Mouse (Mus musculus): ENCODE results near the gene Plcb2.

The Plcb2 gene

DNA sequence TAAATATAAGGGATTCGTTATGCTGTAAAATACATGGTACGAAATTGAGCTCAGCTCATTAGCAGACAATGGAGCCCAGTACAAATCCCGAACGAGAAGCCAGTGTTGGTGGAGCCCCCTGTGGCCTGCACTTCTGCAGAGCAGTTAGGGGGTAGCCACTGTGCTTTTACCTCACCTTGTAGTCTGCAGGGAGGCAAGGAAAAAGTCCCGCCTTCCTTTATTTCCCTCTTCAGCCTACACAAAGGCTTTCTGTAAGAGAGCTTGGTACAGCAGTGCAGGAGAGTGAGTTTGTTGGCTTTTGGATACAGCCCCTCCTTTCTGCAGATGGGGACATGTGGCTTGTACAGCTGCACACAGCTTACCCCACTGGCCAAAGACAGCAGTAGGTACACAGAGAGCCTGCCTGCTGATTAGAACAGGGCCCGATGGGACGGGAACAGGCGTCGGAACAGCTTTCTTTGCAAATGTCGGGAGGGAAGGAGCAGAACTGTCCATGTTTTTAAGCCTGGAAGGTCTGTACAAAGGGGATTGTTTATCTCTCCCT lies 21.2 kb upstream of the Plcb2 start:
- DNase-seq = no peak

DNA sequence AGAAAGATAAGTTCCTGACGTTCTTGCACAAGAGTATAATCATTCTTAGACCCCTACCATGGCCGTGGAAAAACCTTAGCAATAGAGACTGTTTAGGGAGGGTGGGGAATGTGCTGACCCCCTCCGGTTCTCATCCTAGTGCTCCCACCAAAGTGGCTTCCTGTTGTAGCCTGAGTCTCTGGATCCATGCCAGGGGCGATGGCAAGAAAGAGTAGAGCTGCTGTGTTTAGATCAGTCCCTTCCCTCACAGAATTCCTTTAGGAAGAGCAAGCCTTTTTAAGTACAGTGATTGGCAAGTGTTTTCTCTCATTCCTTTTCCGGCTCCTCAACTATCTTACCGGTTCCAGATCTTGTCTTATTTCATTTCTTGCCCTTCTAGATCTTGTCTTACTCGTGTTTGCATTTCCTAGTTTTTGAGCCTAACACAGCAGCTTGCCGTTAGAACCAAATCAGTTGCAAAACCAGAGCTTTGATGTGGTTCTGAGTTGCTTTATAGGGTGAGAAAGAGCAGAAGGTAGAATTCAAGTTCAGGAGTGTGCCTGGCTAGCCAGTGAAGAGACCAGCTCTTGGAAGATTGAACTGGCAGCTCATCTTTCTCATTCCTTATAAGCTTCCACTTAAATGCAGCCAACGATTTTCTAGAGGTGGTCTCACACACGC lies 19.2 kb upstream of the Plcb2 start:
- DNase-seq = peak; percentile 49 to 50

DNA sequence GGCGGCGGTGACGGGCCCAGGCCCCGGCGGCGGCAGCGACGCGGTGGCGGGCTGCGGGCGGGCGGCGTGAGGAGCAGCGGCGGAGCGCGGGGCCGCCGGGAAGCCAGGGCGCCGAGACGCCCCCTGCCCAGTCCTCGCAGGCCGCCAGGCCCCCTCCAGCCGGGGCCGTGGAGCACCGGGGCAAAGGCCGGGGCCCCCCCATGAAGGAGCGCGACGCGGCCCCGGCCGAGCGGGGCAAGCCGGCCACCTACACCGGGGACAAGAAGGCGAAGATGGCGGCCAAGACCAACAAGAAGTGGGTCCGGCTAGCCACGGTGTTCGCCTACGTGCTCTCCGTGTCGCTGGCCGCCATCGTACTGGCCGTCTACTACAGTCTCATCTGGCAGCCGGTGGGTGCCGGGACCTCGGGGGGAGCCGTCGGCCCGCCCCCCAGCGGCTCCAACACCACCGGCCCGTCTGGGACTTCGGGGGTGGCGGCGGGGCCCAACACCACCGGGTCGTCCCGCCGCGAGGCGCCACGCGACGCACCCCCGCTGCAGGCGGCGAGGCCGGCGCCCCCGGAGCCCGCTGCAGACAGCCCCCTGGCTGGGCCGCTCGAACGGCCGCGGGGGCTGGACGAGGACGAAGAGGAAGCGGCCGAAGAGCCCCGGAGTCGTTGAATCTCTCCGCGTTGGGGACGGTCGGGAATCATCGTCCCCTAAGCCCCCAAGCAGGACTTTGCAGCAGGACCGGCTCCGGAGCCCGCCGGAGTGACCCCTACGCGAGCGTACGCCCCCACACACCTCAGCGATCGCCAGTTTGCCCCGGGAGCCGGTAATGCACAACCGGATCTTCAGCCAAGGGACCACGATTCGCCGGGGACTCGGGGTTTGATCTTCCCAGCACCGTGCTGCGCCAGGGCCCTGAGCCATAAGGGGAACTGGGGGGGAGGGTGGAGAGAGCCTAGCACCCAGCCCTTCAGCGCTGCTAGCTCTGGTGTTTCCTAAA lies 18.0 kb upstream of the Plcb2 start:
- DNase-seq = peak; percentile 47 to 54

DNA sequence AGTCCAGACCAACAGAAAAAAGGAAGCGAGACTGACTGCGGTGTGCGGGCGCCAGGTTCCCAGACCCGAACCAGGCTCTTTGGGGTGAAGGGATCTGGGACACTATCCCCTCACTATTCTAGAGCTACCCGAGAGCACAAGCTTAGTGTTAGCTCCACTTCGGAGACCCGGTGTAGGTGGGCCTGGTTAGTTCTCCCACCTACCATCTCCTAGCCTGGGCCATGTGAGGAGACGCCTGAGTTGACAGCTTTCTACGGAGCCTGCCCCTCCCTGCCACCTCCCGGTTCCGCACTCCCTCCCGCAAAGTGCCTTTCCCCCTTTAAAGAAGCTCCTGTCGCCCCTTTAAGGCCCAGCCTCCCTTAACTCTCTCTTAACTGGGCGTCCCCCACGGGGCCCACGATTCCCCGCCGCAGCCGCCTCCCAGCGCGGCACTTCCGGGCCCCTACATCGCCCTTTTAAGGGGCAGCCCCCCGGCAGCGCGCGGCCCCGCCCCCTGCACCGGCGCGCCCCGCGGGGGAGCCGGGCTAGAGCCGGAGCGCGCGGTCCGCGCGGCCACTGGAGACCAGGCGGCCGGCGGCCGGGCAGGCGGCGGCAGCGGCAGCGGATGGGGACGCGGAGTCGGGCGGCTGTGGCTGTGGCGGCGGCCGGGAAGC lies 17.1 kb upstream of the Plcb2 start, which contains the start of gene Inafm2:
Gene Inafm2 (plus strand): TSS at position 527 of the 653 bp plus-strand sequence.
- peak; percentile 86 to 92 for DNase-seq

DNA sequence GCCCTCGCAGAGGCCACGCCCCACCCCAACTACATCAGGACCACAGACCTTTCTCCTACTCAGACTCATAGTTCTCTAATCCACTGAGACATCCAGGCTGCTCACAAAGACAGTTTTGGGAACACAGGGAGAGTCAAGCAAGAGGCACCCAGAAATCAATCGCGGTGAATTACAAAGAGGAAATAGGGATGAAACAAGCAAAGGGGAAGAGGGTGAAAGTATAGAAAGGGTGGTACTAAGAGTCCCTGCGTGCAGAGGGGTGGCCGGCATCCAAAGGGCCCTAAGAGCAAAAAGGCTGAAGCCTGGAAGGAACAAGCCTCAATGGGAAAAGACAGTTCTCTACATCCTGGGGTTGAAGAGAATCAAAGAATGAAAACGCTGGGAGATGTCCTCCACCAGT lies 16.4 kb upstream of the Plcb2 start:
- DNase-seq = no peak

DNA sequence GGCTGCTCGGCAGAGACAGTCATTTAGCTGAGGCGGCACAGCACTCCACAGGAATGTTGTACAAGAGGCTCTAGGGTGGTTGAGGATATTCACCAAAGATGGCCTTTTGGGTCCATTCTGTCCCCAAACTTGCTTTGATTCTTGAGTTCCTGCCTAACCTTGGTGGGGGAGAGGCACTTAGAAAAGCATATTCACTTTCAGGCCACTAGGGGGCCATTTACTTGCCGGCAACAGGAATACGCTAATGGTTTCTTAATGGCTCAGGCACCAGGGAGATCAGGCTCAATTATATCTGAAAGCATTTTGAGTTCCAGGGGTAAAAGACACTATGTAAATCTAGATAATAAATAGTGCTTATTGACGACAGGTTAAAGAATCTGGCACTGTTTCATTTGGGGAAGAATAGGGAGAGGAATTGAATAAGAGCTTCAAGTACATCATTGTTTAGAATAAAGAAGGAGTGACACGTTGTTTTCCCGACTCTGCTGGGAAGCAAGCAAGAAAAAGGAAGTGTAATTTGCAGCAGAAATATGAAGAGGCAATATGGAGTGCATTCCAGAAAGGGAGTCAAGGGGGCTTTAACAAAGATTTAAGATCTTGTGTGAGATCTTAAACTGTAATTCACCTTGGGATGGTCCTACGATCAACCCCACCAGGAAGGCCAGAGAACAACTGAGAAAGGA lies 15.2 kb upstream of the Plcb2 start:
- peak in 1 of 2 experiments; percentile 50 for DNase-seq

DNA sequence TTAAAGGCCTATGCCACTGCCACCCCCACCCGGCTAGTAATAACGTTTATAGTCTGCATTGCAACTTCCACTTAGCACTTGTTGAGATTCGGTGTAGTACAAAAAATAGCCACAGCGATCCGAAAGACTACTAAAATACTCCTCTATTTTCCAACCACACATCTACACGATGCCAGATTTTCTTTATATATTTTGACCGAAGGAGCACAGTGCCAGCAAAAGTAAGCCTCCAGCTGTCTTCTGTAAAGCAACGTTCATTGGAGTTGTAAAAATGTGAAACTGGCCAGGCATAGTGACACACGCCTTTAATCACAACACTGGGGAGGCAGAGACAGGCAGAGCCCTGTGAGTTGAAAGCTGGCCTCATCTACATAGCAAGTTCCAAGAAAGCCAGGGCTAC lies 12.9 kb upstream of the Plcb2 start:
- DNase-seq = no peak

DNA sequence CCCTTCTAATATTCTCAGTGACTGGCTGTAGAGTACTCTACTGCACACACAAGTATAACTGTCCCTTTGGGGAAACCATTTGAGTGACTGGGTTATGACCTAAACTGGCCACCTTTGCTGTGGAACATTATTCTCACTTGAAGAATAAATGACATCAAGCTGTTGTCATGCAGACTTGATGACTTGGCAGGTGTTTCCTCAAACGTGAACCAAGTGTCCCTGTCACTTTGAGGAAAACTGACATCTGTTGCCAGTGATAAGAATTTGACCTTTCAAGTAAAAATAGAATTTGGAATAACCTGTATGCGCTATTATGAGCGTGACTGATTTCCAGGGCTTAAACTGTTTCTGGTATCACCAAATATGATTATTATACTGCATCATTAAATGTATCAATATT lies 12.1 kb upstream of the Plcb2 start:
- DNase-seq = no peak

DNA sequence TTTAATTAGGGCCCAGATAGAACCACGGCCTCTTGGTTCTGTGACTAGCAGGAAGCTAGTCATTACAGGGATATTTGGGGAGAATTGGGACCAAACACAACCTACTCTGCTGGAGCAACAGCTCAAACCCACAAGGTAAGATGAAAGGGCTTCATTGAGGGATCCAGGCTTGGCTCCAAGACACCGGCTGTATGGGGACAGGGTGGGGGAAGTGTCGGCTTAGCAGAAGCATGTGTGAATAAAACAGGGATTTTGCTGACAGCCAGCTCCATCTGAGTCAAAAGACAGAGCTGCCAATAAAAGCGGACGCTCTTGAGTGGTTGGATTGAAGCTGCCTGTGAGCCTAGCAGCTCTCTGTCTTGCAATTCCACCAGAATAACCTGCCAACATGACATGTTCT lies 5.1 kb upstream of the Plcb2 start:
- no peak for DNase-seq

DNA sequence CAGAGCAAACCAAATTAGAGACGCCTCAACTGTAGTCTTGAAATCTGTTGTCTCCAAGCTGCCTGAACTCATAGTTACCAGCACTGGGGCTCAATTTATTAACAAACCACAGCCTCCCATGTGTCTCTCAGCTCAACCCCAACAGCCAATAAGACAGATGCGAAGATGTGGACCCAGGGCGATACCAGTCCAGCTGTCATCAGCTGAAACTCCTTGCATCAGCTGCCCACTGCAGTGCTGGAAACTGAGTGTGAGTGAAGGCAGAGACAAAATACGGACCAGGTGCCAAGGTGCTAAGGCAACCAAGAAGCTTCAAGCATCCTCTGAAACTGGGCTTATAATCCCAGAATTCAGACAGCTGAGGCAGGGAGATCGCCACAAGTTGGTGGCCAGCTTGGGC lies 3.7 kb upstream of the Plcb2 start:
- DNase-seq = no peak

DNA sequence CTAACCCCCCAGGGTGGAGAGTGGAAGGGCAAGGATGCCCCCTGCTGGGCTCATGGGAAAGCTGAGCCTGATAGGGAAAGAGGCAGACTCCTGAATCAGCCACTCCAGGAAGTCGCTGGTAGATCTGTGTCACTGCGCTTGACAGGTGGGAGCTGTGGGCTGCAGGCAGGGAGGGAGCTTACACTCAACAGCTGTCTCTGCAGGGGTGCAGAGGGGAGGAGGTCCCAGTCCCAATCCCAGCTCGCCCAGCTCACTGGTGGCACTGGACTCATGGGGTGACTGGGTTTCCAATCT lies 2.3 kb upstream of the Plcb2 start:
- DNase-seq = peak in 1 of 2 experiments; percentile 29

DNA sequence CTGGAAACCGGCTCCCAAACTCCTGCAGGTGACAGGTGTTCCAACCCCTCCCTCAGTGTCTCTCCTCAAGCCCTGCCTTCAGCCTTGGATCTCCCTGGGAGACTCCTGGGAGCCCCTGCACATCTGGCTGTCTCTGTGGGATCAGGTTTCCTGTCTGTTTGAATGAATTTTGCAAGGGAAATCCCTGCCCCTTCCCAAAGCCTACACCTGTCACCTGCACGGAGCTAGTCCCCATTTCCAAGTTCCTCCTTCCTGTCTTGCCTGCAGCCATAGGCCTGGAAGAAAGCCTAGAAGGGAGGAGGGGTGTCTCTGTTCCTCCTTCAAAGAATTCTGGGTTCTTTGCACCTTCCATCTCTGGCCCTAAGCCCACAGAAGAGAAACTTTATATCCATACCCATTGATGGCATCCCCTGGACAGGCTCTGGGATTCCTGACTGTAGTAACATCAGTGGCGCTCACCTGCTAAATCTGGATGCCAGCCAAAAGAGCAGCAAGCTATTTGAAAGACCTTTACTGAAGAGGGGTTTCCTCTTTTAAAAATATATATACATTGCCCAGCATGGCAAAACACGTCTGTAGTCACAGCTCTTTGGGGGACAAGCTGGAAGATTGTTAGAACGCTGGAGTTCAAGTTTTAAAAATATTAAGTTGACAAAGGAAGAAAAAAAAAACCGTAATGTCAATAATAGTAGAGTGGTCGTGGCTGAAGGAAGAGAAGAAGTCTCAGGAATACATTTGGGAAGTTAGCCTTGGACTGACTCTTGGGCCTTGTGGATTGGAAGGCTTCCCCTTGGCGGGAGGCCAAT lies 1.8 kb upstream of the Plcb2 start:
- no peak for DNase-seq

DNA sequence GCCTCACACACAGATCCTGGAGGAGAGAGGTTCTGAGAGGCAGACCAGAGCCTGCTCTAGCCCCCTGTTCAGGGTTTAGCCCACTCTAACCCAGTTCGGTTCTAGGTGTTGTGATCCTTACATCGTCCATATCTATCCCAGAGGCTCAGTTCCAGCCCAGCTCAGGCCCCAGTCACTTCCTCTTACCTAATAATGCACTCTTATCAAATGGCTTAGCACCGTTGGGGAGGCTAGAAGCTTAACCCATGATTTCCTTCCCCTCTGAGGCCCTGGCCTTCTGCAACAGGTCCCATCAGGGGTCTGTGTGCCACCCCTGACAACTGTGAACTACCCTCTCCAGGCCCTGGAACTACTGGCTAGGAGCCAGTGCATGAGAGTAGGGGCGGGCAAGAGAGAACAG lies 956 bp upstream of the Plcb2 start:
- DNase-seq = no peak

DNA sequence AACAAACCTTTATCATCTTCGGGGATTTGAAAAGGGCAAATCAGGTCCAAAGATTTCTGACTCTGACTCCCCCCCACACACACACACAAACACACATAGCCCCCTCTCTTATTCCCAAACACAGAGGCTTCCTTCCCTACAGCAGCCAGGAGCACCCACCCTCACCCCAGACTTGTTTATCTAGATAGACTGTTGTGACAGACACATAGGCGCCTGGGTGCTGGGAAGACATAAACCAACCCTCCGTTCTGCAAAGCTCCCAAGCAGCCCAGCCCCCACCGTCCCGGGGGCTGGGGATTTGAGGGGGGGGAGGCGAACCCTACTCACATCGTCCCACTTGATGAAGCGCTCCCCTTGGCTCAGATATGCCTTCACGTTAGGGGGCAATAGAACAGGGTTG lies 327 bp downstream of the Plcb2 start:
- no peak for DNase-seq

DNA sequence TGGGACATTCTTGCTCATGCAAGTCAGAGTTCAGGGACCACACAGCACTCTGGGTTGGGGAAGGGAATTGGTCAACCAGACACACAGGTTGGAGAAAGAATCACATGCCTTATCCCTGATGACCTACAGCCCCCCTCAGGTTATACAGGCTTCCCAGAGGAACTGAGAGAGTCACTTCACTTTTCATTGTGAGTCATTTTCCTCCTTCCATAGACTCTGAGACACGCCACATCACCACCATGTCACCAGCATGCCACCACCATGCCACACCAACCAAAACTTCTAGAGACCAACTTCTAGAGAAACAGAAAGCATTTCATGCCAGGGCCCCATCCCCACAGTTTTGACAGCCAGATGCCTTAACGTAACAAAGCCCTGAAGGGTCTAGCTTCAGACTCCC lies 1.4 kb downstream of the Plcb2 start:
- no peak for DNase-seq

DNA sequence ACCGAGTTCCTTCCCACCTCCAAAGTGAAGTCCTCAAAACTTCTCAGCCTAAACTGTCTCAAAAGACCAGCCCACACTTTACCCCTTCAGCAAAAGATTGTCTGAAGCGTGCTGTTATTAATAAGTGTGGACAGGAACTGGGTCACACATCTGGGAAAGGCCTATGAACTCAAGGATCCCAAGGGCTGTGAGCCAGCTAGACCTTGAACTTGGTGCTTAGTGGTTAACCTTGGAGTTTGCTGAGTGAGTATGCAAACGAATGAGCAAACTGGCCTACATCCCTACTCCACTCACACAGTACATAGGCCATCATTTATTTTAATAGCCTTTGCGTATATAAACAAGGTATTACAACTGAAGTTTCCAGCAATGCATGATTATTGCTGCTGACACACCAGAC lies 2.7 kb downstream of the Plcb2 start:
- DNase-seq = no peak

DNA sequence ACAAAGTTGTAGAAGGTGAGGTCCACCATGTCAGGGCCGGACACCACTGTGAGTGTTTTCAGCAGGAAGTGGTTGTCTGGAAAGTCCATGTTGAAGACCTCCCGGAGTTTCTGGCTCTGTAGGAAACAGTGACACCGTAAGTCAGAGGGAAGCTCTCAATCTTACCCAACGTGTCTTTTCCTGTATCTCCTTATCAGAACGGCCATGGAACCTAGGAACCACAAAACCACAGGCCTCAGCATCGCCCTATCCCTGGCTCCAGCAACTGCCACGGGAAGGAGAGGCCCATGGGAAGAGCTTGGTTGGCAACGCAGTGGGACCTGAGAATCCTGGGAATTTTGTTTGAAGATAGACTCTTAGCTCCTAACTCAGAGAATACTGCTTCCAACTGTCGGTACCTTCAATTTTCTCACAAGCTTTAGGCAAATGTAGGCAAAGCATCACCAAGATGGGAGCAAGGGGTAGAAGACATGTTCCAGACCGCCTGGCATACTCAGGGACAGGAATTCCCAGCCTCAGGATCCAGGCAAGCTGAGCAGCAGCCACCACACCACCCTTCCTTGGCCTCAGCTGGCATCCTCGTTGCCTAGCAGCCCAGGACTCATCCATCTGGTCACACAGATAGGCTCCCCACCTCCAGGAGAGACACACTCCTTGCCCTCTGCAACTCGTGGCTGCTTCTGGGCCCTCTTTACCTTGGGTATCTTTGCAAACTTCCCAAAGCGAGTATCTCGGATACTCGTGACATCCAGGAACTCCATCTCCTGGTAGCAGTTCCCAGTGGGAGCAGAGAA lies 4.3 kb downstream of the Plcb2 start:
- DNase-seq = no peak

DNA sequence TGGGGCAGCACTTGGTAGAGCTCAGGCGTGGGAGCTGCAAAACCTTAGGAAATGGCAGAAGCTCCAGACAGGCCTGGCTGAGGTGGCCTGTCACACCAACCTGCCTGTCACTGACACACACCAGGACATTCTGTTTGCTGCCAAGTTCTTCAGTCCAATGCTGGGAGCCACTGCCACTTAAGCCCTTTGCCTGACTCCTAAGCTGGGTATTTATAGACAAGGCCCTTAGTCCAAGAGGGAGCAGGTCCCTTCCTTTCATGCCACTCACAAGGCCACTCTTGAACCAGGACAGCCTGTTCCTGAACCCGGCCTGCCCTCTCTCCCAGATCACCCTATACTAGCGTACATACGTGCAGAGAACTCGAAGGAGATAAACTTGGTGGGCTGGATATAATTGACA lies 11.6 kb downstream of the Plcb2 start:
- peak in 1 of 2 experiments; percentile 16 for DNase-seq

DNA sequence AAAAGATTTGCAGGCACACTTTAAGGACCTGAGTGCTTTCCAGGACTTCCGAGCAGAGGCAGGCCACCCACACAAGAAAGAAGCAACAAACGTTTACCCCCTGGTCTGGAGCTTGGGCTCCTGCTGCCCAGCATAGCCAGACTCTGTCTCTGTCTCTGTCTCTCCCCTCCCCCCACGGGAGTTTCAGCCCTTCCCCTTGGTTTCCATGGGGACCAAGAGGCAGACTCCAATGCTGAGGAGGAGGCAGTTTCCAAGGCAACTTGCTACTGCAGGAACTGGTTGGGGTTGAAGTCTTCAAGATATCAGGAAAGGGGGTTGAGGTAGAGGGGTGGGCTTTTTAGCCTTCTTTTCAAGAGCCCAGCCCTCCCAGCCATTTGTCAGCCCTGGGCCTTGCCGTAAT lies 14.0 kb downstream of the Plcb2 start:
- DNase-seq = no peak

DNA sequence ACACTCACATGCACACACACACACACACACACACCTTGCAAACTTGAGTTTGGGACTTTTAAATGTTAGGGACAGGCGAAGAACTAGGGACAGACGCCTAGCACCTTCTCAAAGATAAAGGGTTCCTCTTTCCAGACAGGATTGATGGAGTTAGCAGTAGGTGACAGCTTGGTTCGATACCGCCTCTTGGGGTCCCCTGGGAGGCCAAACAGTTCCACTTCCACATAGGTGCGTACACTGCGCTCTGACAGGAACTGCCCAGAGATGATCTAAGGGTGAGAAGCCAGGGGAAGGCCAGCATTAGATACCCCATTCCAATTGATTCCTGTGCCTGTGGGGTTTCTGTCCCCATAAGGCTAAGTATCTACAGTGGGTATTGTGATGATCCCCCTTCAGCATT lies 14.6 kb downstream of the Plcb2 start:
- no peak for DNase-seq

DNA sequence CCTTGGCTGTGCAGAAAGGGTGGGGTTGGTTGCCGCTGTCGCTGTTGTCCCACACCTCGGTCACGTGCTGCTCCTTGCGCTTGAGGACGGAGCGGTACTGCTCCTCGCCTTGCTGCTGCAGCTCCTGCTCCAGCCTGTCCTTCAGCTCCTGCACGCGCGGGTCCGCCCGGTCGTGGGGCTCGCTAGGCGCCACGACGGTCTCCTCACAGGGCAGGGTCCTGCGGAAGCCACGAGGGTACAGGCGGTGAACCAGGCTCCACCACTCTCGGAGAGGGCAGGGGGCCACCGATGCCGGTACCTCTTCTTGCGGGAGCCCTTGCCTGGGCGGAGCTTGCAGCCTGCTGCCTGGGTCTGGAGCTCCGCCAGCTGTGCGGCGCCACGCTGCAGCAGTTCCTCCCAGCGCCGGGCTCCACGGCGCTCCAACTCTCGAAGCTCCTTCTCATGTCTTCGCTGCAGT lies 17.2 kb downstream of the Plcb2 start:
- DNase-seq = peak; percentile 16 to 43
